Comparison of ENCODE assay signal across 8 mouse cellular contexts in the genomic region with DNA sequence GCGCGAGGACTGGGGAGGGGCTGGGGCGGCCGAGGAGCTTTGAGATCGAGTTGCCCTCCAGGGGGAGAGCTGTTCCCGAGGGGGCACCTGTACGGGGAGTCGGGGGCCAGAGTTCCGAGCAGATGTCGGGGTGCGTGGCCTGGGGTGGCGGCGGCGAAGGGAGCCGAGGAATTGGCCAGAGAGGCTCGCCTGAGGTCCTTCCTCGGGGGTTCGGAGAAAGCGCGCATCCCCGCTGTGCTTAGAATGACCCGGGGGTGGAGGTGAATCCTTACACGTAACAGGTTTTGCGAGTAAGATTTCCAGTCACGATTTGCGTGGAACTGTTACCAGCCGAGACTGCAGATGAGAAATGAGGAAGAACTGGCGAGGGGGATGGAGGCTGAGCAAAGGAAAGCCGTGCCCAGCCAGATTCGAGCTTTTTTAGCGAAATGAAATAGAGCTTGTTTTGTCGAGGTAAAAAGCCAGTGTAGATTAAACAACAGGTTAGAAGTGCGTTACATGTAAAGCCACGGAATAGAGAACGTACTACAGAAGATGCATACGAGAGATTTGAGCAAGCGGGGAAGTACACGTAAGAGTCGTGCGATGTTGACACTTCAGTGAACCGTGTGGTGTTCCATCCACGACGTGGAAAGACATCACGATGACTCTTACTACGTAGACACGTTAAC. TPM values are rescaled to one million over a fixed set of nuclear protein-coding genes. Genes with fewer than 3 reads are reported as not detected.
DNase-seq lines count a peak whose midpoint lies in the region; ATAC-seq lines count a peak whose summit lies in the region.

No protein-coding gene starts in this region.

- H3K4me3 ChIP-seq in neural tube, embryonic 11.5 days (ENCODE audit: low read depth, low read length), result peak overlapping the region; percentile 96
- peak overlapping the region; percentile 98 for H3K4me3 ChIP-seq in intestine, embryonic 16.5 days (ENCODE audit: low read length)
- H3K4me3 ChIP-seq in liver, embryonic 11.5 days (ENCODE audit: low read depth, low read length), result peak overlapping the region; percentile 90

- peaks cover 5% of the 10 kb centered on the region; the same call in 1 of the 2 replicates for H3K36me3 ChIP-seq in neural tube, embryonic 11.5 days (ENCODE audit: control insufficient read depth, insufficient read depth, low read length)
- H3K36me3 ChIP-seq in intestine, embryonic 16.5 days (ENCODE audit: control insufficient read depth, insufficient read depth, low read length), result peaks cover 7% of the 10 kb centered on the region
- H3K36me3 ChIP-seq in liver, embryonic 11.5 days (ENCODE audit: control insufficient read depth, insufficient read depth, low read length), result peaks cover 12% of the 10 kb centered on the region

- WGBS in neural tube, embryonic 11.5 days, result under 1% methylated on average over 46 of the region's 46 CpGs
- WGBS in intestine, embryonic 16.5 days, result under 1% methylated on average over 45 of the region's 46 CpGs
- under 1% methylated on average over 46 of the region's 46 CpGs for WGBS in liver, embryonic 11.5 days

- peak overlapping the region; percentile 92 for H3K9ac ChIP-seq in neural tube, embryonic 11.5 days (ENCODE audit: low read length)
- peak overlapping the region; percentile 97 for H3K9ac ChIP-seq in intestine, embryonic 16.5 days (ENCODE audit: low read depth, low read length)
- H3K9ac ChIP-seq in liver, embryonic 11.5 days (ENCODE audit: low read depth, low read length), result peak overlapping the region; percentile 84

- ATAC-seq in neural tube, embryonic 11.5 days (ENCODE audit: insufficient read depth, low FRiP score, low TSS enrichment), result no peak
- peak; percentile 67 for ATAC-seq in intestine, embryonic 16.5 days
- ATAC-seq in liver, embryonic 11.5 days (replicated peaks; ENCODE audit: low FRiP score), result peak; percentile 24
- ATAC-seq in monocyte, adult 5-6 weeks (replicated peaks; ENCODE audit: insufficient number of reproducible peaks, low FRiP score, low TSS enrichment, poor library complexity, severe bottlenecking), result peak; percentile 71

- no peaks in the 10 kb centered on the region; the same call in 1 of the 2 replicates for H3K4me1 ChIP-seq in neural tube, embryonic 11.5 days (ENCODE audit: control insufficient read depth, insufficient read depth, low read length)
- H3K4me1 ChIP-seq in intestine, embryonic 16.5 days (ENCODE audit: control insufficient read depth, insufficient read depth, low read length), result no peaks in the 10 kb centered on the region
- no peaks in the 10 kb centered on the region; the same call in 1 of the 2 replicates for H3K4me1 ChIP-seq in liver, embryonic 11.5 days (replicated peaks; ENCODE audit: control insufficient read depth, insufficient read depth, low read length)

- no peaks in the 10 kb centered on the region for H3K27me3 ChIP-seq in neural tube, embryonic 11.5 days (ENCODE audit: control insufficient read depth, insufficient read depth, low read length)
- no peaks in the 10 kb centered on the region for H3K27me3 ChIP-seq in intestine, embryonic 16.5 days (replicated peaks; ENCODE audit: control insufficient read depth, insufficient read depth, low read length)
- H3K27me3 ChIP-seq in liver, embryonic 11.5 days (replicated peaks; ENCODE audit: control insufficient read depth, insufficient read depth, low read length), result no peaks in the 10 kb centered on the region

- no peak for DNase-seq in neural tube, embryonic 11.5 days (ENCODE audit: low spot score)
- no peak for DNase-seq in neural tube, embryonic 10.5 days (ENCODE audit: extremely low spot score, low spot score)
- peak; percentile 17 to 29 for DNase-seq in adrenal gland, postnatal 36 days
- peak; percentile 18 for DNase-seq in forelimb bud, embryonic 11.5 days (ENCODE audit: low read depth, low spot score)
- no peak for DNase-seq in liver, embryonic 11.5 days (ENCODE audit: low spot score)
- DNase-seq in thymus, postnatal 25 days, result no peak

- peak overlapping the region; percentile 85 for H3K27ac ChIP-seq in neural tube, embryonic 11.5 days (ENCODE audit: low read depth, low read length)
- H3K27ac ChIP-seq in intestine, embryonic 16.5 days (ENCODE audit: low read length), result peak overlapping the region; percentile 87
- peak overlapping the region; percentile 68 for H3K27ac ChIP-seq in liver, embryonic 11.5 days (ENCODE audit: low read depth, low read length)

- H3K9me3 ChIP-seq in neural tube, embryonic 11.5 days (ENCODE audit: control insufficient read depth, low read length), result no peaks in the 10 kb centered on the region
- peaks cover 3% of the 10 kb centered on the region for H3K9me3 ChIP-seq in intestine, embryonic 16.5 days (ENCODE audit: control insufficient read depth, low read length)
- H3K9me3 ChIP-seq in liver, embryonic 11.5 days (ENCODE audit: control insufficient read depth, low read length), result peaks cover 3% of the 10 kb centered on the region; the same call in 1 of the 2 replicates

- peak overlapping the region; percentile 70 for H3K4me2 ChIP-seq in neural tube, embryonic 11.5 days (ENCODE audit: low read depth)
- H3K4me2 ChIP-seq in intestine, embryonic 16.5 days (ENCODE audit: low read depth, low read length), result peak overlapping the region; percentile 70
- H3K4me2 ChIP-seq in liver, embryonic 11.5 days, result peak overlapping the region; percentile 83

RNA-seq across cellular contexts. Expression of a gene that starts 0.8 kb away (rescaled TPM):
- 60.8 and 63.1 TPM in 2 replicates for polyA plus RNA-seq in neural tube, embryonic 11.5 days (2014; fragmentation: Nextera tagmentation; extraction: Ambion mirVana)
- 10 to 100 TPM; 41.4 to 41.6 TPM for total RNA-seq in adrenal gland, postnatal 36 days (2021)
- 43.5 and 46.4 TPM in 2 replicates for polyA plus RNA-seq in intestine, embryonic 16.5 days (2015; fragmentation: Nextera tagmentation; extraction: Ambion mirVana)
- polyA plus RNA-seq in liver, embryonic 11.5 days (2014; fragmentation: Nextera tagmentation; extraction: Ambion mirVana), result 35.1 and 35.6 TPM in 2 replicates
- 94.8 to 131 TPM (median 105 TPM) in 3 replicates for total RNA-seq in monocyte, adult 5-6 weeks (2017)

RNA-seq across cellular contexts. Expression of a gene that starts 22.7 kb away (rescaled TPM):
- 15.5 and 20.3 TPM in 2 replicates for polyA plus RNA-seq in neural tube, embryonic 11.5 days (2014; fragmentation: Nextera tagmentation; extraction: Ambion mirVana)
- total RNA-seq in adrenal gland, postnatal 36 days (2021), result 10 to 100 TPM; 15.5 to 18.4 TPM
- 17.8 and 18.5 TPM in 2 replicates for polyA plus RNA-seq in intestine, embryonic 16.5 days (2015; fragmentation: Nextera tagmentation; extraction: Ambion mirVana)
- 31.3 and 31.8 TPM in 2 replicates for polyA plus RNA-seq in liver, embryonic 11.5 days (2014; fragmentation: Nextera tagmentation; extraction: Ambion mirVana)
- total RNA-seq in monocyte, adult 5-6 weeks (2017), result 7.9 to 16.9 TPM (median 12.3 TPM) in 3 replicates

Comparison
In these comparisons a context has a peak if more than half of its experiments do, and no peak if none do; other contexts are left out.
1. DNase-seq: peak in adrenal gland, postnatal 36 days (2 of 2) and forelimb bud, embryonic 11.5 days (single experiment); none in neural tube, embryonic 11.5 days (single experiment), neural tube, embryonic 10.5 days (single experiment), liver, embryonic 11.5 days (single experiment) and thymus, postnatal 25 days (single experiment).
2. Peak in every context shown above with its lines, with median percentiles within 50 percentile points of each other: H3K27ac ChIP-seq, H3K4me2 ChIP-seq, H3K4me3 ChIP-seq and H3K9ac ChIP-seq.